Mouse (Mus musculus): ENCODE measurements around the gene Syde1.

DNA sequence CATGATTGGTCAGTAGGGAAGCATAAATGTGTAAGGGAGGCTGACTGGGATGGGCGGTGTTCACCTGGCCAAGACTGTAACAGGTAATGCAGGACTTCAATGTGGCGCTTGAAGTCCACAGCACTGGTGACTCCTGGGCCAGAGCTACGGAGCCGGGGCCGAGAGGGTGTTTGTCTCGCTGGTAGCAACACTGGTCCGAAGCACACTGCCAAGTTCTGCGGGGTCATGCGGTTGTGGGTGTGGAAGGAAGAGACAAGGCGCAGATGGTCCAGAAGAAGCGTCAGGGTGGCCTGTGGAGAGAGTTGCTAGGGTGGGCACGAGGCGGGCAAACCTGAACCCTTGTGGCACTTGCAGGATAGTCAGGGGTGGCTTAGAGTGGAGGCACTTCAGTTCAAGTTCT lies 5.7 kb downstream of the Syde1 start:
- no peak for TF ChIP-seq CTCF (IDR thresholded peaks at IDR 0.05; ENCODE audit: low read depth)
- no peak for TF ChIP-seq EP300 (IDR thresholded peaks at IDR 0.05; ENCODE audit: low read depth)
